Mouse (Mus musculus) G1E (cell line): ENCODE measurements around the gene Gm44790. TPM values are rescaled to one million over a fixed set of nuclear protein-coding genes. Genes with fewer than 3 reads are reported as not detected.

Experiments used
- ATAC-seq: 2 replicates; pipeline ENCODE4 v1.8.0; 2016; ENCODE audit warnings: mild to moderate bottlenecking; ENCODE audit not compliant: insufficient number of reproducible peaks, poor library complexity, low FRiP score, severe bottlenecking; ENCODE audit errors: extremely low read depth
- DNase-seq: peaks from one replicate; pipeline ENCODE4 v3.0.0; 2012; ENCODE audit warnings: low spot score
- H3K27me3 ChIP-seq: 2 replicates; pipeline ENCODE4 v1.6.1; 2012; ENCODE audit warnings: mild to moderate bottlenecking, low read length, inconsistent platforms; ENCODE audit not compliant: insufficient read depth
- H3K36me3 ChIP-seq: replicated peaks from 2 replicates; pipeline ENCODE3; 2012; ENCODE audit warnings: mild to moderate bottlenecking, inconsistent platforms
- H3K4me1 ChIP-seq: 2 replicates; pipeline ENCODE4 v1.6.1; 2012; ENCODE audit warnings: low read depth, low read length, inconsistent platforms, mixed read lengths; ENCODE audit not compliant: insufficient read depth
- H3K4me3 ChIP-seq: 2 replicates; pipeline ENCODE4 v1.5.1; 2012; ENCODE audit warnings: low read depth, mild to moderate bottlenecking, inconsistent platforms, low read length, moderate library complexity, mixed read lengths
- H3K9me3 ChIP-seq: replicated peaks from 2 replicates; pipeline ENCODE4 v1.6.1; 2012; ENCODE audit warnings: inconsistent platforms
- CTCF ChIP-seq: IDR thresholded peaks from 2 replicates; pipeline ENCODE4 v1.5.1; 2012; ENCODE audit warnings: low read depth, low read length, inconsistent platforms, mixed read lengths
- GATA1 ChIP-seq: IDR thresholded peaks from 2 replicates; pipeline ENCODE4 v1.6.1; 2012; ENCODE audit warnings: borderline replicate concordance, low read length, inconsistent platforms, mixed read lengths
- GATA2 ChIP-seq: IDR thresholded peaks from 2 replicates; pipeline ENCODE4 v1.6.1; 2012; ENCODE audit warnings: low read depth, low read length, inconsistent platforms, borderline replicate concordance
- POLR2AphosphoS5 ChIP-seq: IDR thresholded peaks from 2 replicates; pipeline ENCODE4 v1.6.1; 2012; ENCODE audit warnings: low read depth, low read length, inconsistent platforms; ENCODE audit not compliant: insufficient replicate concordance
- TAL1 ChIP-seq: conservative IDR thresholded peaks from 2 replicates; pipeline ENCODE4 v1.6.1; 2012; ENCODE audit warnings: low read depth, low read length, inconsistent platforms, mixed read lengths
- polyA plus RNA-seq: library from polyadenylated mRNA; stranded (reverse); fragments of >175 nt; gene quantifications from 2 replicates; pipeline ENCODE4 v1.2.3, GENCODE M21; 2012
- total RNA-seq, 2 experiments: library from RNA; stranded (forward) in 1 of 2; stranded (reverse) in 1 of 2; fragments of 200-1000 nt in 1 of 2; fragments of >200 nt in 1 of 2; fragmentation: Nextera tagmentation in 1 of 2; gene quantifications; 2 replicates each; pipeline ENCODE4 v1.2.3; 2014 to 2017

Gene Gm44790
- total and polyA plus RNA-seq, 3 experiments = 0.78 to 0.87 TPM; not detected in 1

DNA sequence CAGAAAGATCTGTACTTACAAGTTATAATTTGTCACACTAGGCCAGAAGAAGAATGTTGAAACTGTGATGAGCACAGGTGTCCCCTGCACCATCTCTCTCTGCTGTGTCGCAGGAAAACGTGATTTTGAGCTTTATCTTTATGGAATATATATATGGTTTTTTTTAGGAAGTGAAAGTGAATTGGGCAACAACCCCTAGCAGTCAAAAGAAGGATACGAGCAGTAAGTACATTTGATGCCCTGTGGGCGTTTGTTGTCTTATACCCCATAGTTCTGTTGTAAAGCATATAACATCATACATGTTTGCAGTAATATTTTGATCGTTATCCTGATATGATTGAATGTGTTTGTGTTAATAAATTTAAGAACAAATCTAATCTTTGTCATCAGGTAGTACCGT is 7.7 kb upstream of the Gm44790 start:
- Histone ChIP-seq H3K36me3 (peaks cover 84% of the 10 kb centered on the region), H3K4me3 (no peak overlapping the region), H3K9me3 (no peaks in the 10 kb centered on the region), H3K4me1 (no peaks in the 10 kb centered on the region), H3K27me3 (no peaks in the 10 kb centered on the region)
- DNase-seq (no peak), ATAC-seq (no peak)
- TF ChIP-seq TAL1 = no peak
- TF ChIP-seq POLR2AphosphoS5 = no peak
- no peak for TF ChIP-seq CTCF
- TF ChIP-seq GATA2 = no peak
- no peak for TF ChIP-seq GATA1

DNA sequence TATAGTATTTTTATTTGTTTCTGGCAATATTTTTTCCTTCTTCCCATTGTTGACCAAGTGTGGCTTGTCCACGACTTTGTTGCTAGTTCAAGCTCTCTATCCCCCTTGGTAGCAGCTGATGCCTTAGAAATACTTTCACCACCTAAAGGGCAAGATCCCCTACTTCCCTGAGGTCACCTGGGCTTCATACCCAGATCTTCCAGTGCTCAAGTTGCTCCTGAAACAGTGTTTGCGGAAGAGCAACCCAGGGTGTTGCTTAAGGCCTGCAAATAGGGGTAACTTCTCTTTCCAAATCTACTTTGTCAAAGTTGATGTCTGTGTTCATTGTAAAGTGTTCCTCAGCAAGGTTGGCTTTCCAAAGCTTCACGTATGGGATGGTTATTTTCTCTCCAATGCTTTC is 7.2 kb upstream of the Gm44790 start:
- DNase-seq = no peak
- H3K36me3 ChIP-seq = peaks cover 83% of the 10 kb centered on the region
- TF ChIP-seq TAL1 (no peak), GATA1 (no peak)
- ATAC-seq = no peak
- no peaks in the 10 kb centered on the region for H3K9me3 ChIP-seq
- no peaks in the 10 kb centered on the region for H3K4me1 ChIP-seq
- H3K27me3 ChIP-seq = no peaks in the 10 kb centered on the region
- H3K4me3 ChIP-seq = no peak overlapping the region

- no peaks in the 10 kb centered on the region for H3K9me3 ChIP-seq
- peaks cover 84% of the 10 kb centered on the region for H3K36me3 ChIP-seq
- H3K4me3 ChIP-seq = no peak overlapping the region
- DNase-seq = no peak
- H3K27me3 ChIP-seq = no peaks in the 10 kb centered on the region
- no peaks in the 10 kb centered on the region for H3K4me1 ChIP-seq
- ATAC-seq = no peak
- TF ChIP-seq CTCF (no peak), GATA2 (no peak), POLR2AphosphoS5 (no peak), TAL1 (no peak), GATA1 (no peak)
Observed at GRCm38 (mm10) chr6:86420491-86420890, 6.0 kb upstream of the Gm44790 start.

DNA sequence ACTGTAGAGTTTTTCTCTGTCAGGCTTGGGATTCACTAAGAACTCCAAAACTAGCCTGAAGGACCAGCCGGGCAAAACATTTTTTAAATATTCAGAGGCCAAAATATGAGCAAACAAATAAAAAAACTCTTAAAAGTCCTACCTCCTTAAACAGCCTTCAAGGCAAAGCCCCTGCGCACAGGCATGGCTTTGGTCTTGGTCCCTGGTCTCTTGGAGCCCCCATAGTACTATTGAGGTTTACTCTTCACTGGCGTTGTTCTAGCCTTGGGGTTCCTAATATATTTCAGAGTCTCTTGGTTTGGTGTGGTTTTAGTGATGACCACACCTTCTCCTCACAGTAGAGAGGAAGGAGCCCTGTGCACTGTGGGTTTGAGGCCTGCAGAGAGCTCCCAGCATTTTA is 5.1 kb downstream of the Gm44790 start:
- DNase-seq = no peak
- ATAC-seq = no peak
- Histone ChIP-seq H3K36me3 (peaks cover 84% of the 10 kb centered on the region), H3K9me3 (no peaks in the 10 kb centered on the region), H3K27me3 (no peaks in the 10 kb centered on the region), H3K4me1 (no peaks in the 10 kb centered on the region), H3K4me3 (no peak overlapping the region)
- TF ChIP-seq GATA1 (no peak), GATA2 (no peak), TAL1 (no peak), POLR2AphosphoS5 (no peak), CTCF (no peak)

GRCm38 (mm10) chr6:86433696-86434095 is 7.2 kb downstream of the Gm44790 start:
- TF ChIP-seq TAL1 (no peak), GATA2 (no peak), CTCF (no peak), POLR2AphosphoS5 (no peak), GATA1 (no peak)
- H3K9me3 ChIP-seq = no peaks in the 10 kb centered on the region
- peaks cover 66% of the 10 kb centered on the region for H3K36me3 ChIP-seq
- no peak for DNase-seq
- no peak for ATAC-seq
- H3K4me1 ChIP-seq = peaks cover 8% of the 10 kb centered on the region
- H3K27me3 ChIP-seq = no peaks in the 10 kb centered on the region
- H3K4me3 ChIP-seq = no peak overlapping the region

DNA sequence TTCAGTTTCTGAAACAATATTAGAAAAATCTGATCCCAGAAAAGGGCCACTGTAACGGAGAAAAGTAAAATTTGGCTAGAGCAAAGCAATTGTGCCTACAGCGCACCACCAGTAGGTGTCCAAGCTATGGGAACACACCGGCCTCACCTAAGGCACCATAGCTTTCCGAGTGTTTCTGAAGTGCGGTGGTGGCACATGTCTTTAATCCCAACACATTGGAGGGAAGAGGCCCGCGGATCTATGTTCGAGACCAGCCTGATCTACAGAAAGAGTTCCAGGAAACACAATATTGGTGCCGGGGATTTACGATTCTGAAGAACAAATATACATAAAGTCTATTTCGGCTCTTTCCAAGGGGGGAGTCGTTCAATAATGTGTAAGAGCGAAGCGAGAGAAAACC is 11.3 kb downstream of the Gm44790 start:
- DNase-seq (peak; percentile 32), ATAC-seq (no peak)
- TF ChIP-seq GATA1 (no peak), POLR2AphosphoS5 (no peak), CTCF (no peak; the same call in 1 of the 2 replicates), TAL1 (no peak), GATA2 (no peak)
- no peaks in the 10 kb centered on the region for H3K27me3 ChIP-seq
- H3K4me1 ChIP-seq = peaks cover 16% of the 10 kb centered on the region
- peak overlapping the region; percentile 83 for H3K4me3 ChIP-seq
- no peaks in the 10 kb centered on the region for H3K9me3 ChIP-seq
- peaks cover 64% of the 10 kb centered on the region for H3K36me3 ChIP-seq
